Mouse (Mus musculus) brain, adult 2 months (tissue): ENCODE results near the gene Tjp3.

Source experiments
- DNase-seq: peaks from one replicate; pipeline ENCODE4 v3.0.0; 2011; ENCODE audit warnings: low read depth, low spot score

Tjp3 gene

GRCm38 (mm10) chr10:81291511-81292104 lies at the start of gene Tjp3:
Gene Tjp3 (minus strand): TSS chr10:81291581.
- DNase-seq = no peak

- no peak for DNase-seq
Observed at GRCm38 (mm10) chr10:81340551-81341332, 49.4 kb upstream of the Tjp3 start.

GRCm38 (mm10) chr10:81336558-81336957 lies 45.2 kb upstream of the Tjp3 start:
- no peak for DNase-seq

- no peak for DNase-seq
Observed at GRCm38 (mm10) chr10:81335393-81336340, 44.3 kb upstream of the Tjp3 start.

GRCm38 (mm10) chr10:81334324-81334723 lies 42.9 kb upstream of the Tjp3 start:
- no peak for DNase-seq

- DNase-seq = no peak
Observed at GRCm38 (mm10) chr10:81332277-81332676, 40.9 kb upstream of the Tjp3 start.

- DNase-seq = no peak
Observed at GRCm38 (mm10) chr10:81330007-81330406, 38.6 kb upstream of the Tjp3 start.

- no peak for DNase-seq
Observed at GRCm38 (mm10) chr10:81329194-81329975, 38.0 kb upstream of the Tjp3 start.

GRCm38 (mm10) chr10:81328386-81328785 lies 37.0 kb upstream of the Tjp3 start, which contains the start of gene Tbxa2r:
Gene Tbxa2r (plus strand): TSS chr10:81328731.
- no peak for DNase-seq

- DNase-seq = no peak
Observed at GRCm38 (mm10) chr10:81327959-81328358, 36.6 kb upstream of the Tjp3 start.

GRCm38 (mm10) chr10:81326858-81327257 lies 35.5 kb upstream of the Tjp3 start:
- no peak for DNase-seq

- DNase-seq = no peak
Observed at GRCm38 (mm10) chr10:81325781-81326180, 34.4 kb upstream of the Tjp3 start.

- DNase-seq = no peak
Observed at GRCm38 (mm10) chr10:81325176-81325575, 33.8 kb upstream of the Tjp3 start.

GRCm38 (mm10) chr10:81323791-81324530 lies 32.6 kb upstream of the Tjp3 start:
- no peak for DNase-seq

- no peak for DNase-seq
Observed at GRCm38 (mm10) chr10:81323141-81323775, 31.9 kb upstream of the Tjp3 start.

GRCm38 (mm10) chr10:81322444-81322843 lies 31.1 kb upstream of the Tjp3 start:
- no peak for DNase-seq

GRCm38 (mm10) chr10:81321436-81321835 lies 30.1 kb upstream of the Tjp3 start:
- no peak for DNase-seq

- DNase-seq = peak; percentile 100
Observed at GRCm38 (mm10) chr10:81320550-81321347, 29.4 kb upstream of the Tjp3 start, which contains the start of gene Cactin. Gene Cactin (plus strand): TSS chr10:81321103.
